Mouse (Mus musculus) adrenal gland, adult (tissue): ENCODE data around the gene Sorcs2.

ENCODE experiments used
- DNase-seq, 2 experiments: peaks; one replicate each; pipeline ENCODE4 v3.0.0; 2022 to 2023; ENCODE audit warnings: low spot score in 1 of 2; ENCODE audit not compliant: inconsistent age in 2 of 2

The Sorcs2 gene

GRCm38 (mm10) chr5:36397837-36398282 lies at the start of gene Sorcs2:
Gene Sorcs2, minus strand, starts transcription at chr5:36398139.
- DNase-seq: peak; percentile 85 to 94

- DNase-seq: peak in 1 of 2 experiments; percentile 66
Observed at GRCm38 (mm10) chr5:36446166-36446890, 48.4 kb upstream of the Sorcs2 start.

GRCm38 (mm10) chr5:36445028-36445427 lies 47.1 kb upstream of the Sorcs2 start:
- DNase-seq: peak in 1 of 2 experiments; percentile 68

- peak; percentile 59 to 84 for DNase-seq
Observed at GRCm38 (mm10) chr5:36444611-36445010, 46.7 kb upstream of the Sorcs2 start.

GRCm38 (mm10) chr5:36440741-36441140 lies 42.8 kb upstream of the Sorcs2 start:
- peak; percentile 60 to 84 for DNase-seq

- DNase-seq: peak; percentile 25 to 78
Observed at GRCm38 (mm10) chr5:36436858-36437257, 38.9 kb upstream of the Sorcs2 start.

GRCm38 (mm10) chr5:36434398-36434967 lies 36.5 kb upstream of the Sorcs2 start:
- no peak for DNase-seq

GRCm38 (mm10) chr5:36431711-36432110 lies 33.8 kb upstream of the Sorcs2 start:
- no peak for DNase-seq

GRCm38 (mm10) chr5:36429551-36429950 lies 31.6 kb upstream of the Sorcs2 start:
- no peak for DNase-seq

GRCm38 (mm10) chr5:36427831-36428230 lies 29.9 kb upstream of the Sorcs2 start:
- peak; percentile 56 to 88 for DNase-seq

- no peak for DNase-seq
Observed at GRCm38 (mm10) chr5:36426404-36426803, 28.5 kb upstream of the Sorcs2 start.

GRCm38 (mm10) chr5:36424676-36425075 lies 26.7 kb upstream of the Sorcs2 start:
- no peak for DNase-seq

GRCm38 (mm10) chr5:36422689-36423088 lies 24.8 kb upstream of the Sorcs2 start:
- peak in 1 of 2 experiments; percentile 55 for DNase-seq

- DNase-seq: no peak
Observed at GRCm38 (mm10) chr5:36419861-36420260, 21.9 kb upstream of the Sorcs2 start.

- DNase-seq: peak; percentile 58 to 67
Observed at GRCm38 (mm10) chr5:36414712-36415331, 16.9 kb upstream of the Sorcs2 start.

GRCm38 (mm10) chr5:36398463-36399364 lies 775 bp upstream of the Sorcs2 start:
- peak; percentile 67 to 90 for DNase-seq

- peak in 1 of 2 experiments; percentile 17 for DNase-seq
Observed at GRCm38 (mm10) chr5:36397384-36397759, 567 bp downstream of the Sorcs2 start.

GRCm38 (mm10) chr5:36396491-36397383 lies 1.2 kb downstream of the Sorcs2 start:
- peak in 1 of 2 experiments; percentile 64 for DNase-seq

GRCm38 (mm10) chr5:36396011-36396410 lies 1.9 kb downstream of the Sorcs2 start:
- DNase-seq: peak; percentile 69 to 93
